Mouse (Mus musculus) forebrain, embryonic 10.5 days (tissue): Measurements from ENCODE around the gene Rngtt. TPM values are rescaled to one million over a fixed set of nuclear protein-coding genes. Genes with fewer than 3 reads are reported as not detected.
"Not testable (repeated sequence)": the region's sequence is repeated elsewhere in the genome, so short reads cannot be mapped to it uniquely, and the experiment has no call there.

Source experiments
- DNase-seq: peaks from one replicate; pipeline ENCODE4 v3.0.0-alpha.2; 2017; ENCODE audit warnings: low spot score; ENCODE audit errors: extremely low spot score
- H3K27ac ChIP-seq: fragments of 300-500 bp; sonication (generic); 2 replicates; pipeline ENCODE4 v1.5.1; 2016; ENCODE audit warnings: mild to moderate bottlenecking
- H3K27me3 ChIP-seq: fragments of 300-500 bp; sonication (generic); 2 replicates; pipeline ENCODE4 v1.6.1; 2016; ENCODE audit warnings: mild to moderate bottlenecking; ENCODE audit not compliant: poor library complexity, severe bottlenecking
- H3K36me3 ChIP-seq: fragments of 300-500 bp; sonication (generic); replicated peaks from 2 replicates; pipeline ENCODE4 v1.6.1; 2016; ENCODE audit warnings: mild to moderate bottlenecking, moderate library complexity
- H3K4me1 ChIP-seq: fragments of 300-500 bp; sonication (generic); 2 replicates; pipeline ENCODE4 v1.6.1; 2016
- H3K4me3 ChIP-seq: fragments of 300-500 bp; sonication (generic); 2 replicates; pipeline ENCODE4 v1.5.1; 2016; ENCODE audit warnings: mild to moderate bottlenecking, moderate library complexity
- H3K9me3 ChIP-seq: fragments of 300-500 bp; sonication (generic); 2 replicates; pipeline ENCODE4 v1.6.1; 2016; ENCODE audit warnings: mild to moderate bottlenecking, moderate library complexity
- WGBS: fragments of 180-500 bp; shearing (Covaris S2); methylation state at CpG from one replicate; pipeline ENCODE4 v1.1.7; 2016; 5-methylcytosine and 5-hydroxymethylcytosine counted together
- polyA plus RNA-seq: library from polyadenylated mRNA; unstranded; fragments of >200 nt; fragmentation: Nextera tagmentation; extraction: Ambion mirVana; gene quantifications from 2 replicates; pipeline ENCODE4 v1.2.1, GENCODE M21; 2016

Rngtt gene
- polyA plus RNA-seq, 1 experiment from 2014 or later = 33.2 TPM

- no peak overlapping the region for H3K27ac ChIP-seq
- 83% methylated on average over 4 of the region's 4 CpGs for WGBS
- no peaks in the 10 kb centered on the region for H3K4me1 ChIP-seq
- no peak overlapping the region for H3K4me3 ChIP-seq
- no peaks in the 10 kb centered on the region for H3K27me3 ChIP-seq
- no peaks in the 10 kb centered on the region for H3K36me3 ChIP-seq
- no peaks in the 10 kb centered on the region for H3K9me3 ChIP-seq
- no peak for DNase-seq
Observed at GRCm38 (mm10) chr4:33414781-33415180, 104.7 kb downstream of the Rngtt start.

GRCm38 (mm10) chr4:33417391-33417790 lies 107.3 kb downstream of the Rngtt start:
- Histone ChIP-seq H3K27ac (no peak overlapping the region), H3K27me3 (no peaks in the 10 kb centered on the region), H3K4me3 (no peak overlapping the region), H3K4me1 (no peaks in the 10 kb centered on the region), H3K36me3 (no peaks in the 10 kb centered on the region), H3K9me3 (no peaks in the 10 kb centered on the region)
- 86% methylated on average over 4 of the region's 4 CpGs for WGBS
- no peak for DNase-seq

- Histone ChIP-seq H3K27me3 (no peaks in the 10 kb centered on the region), H3K4me3 (no peak overlapping the region), H3K4me1 (no peaks in the 10 kb centered on the region), H3K27ac (no peak overlapping the region), H3K9me3 (no peaks in the 10 kb centered on the region), H3K36me3 (peaks cover 12% of the 10 kb centered on the region; the same call in 1 of the 2 replicates)
- DNase-seq = no peak
- WGBS = 96% methylated on average over 1 of the region's 1 CpGs
Observed at GRCm38 (mm10) chr4:33419644-33420043, 109.5 kb downstream of the Rngtt start.

GRCm38 (mm10) chr4:33428856-33429255 lies 118.7 kb downstream of the Rngtt start:
- no peak overlapping the region for H3K27ac ChIP-seq
- H3K4me1 ChIP-seq = peaks cover 6% of the 10 kb centered on the region
- H3K4me3 ChIP-seq = no peak overlapping the region
- 48% methylated on average over 4 of the region's 4 CpGs for WGBS
- no peak for DNase-seq
- no peaks in the 10 kb centered on the region for H3K9me3 ChIP-seq
- no peaks in the 10 kb centered on the region for H3K27me3 ChIP-seq
- peaks cover 4% of the 10 kb centered on the region; the same call in 1 of the 2 replicates for H3K36me3 ChIP-seq

- Histone ChIP-seq H3K4me1 (no peaks in the 10 kb centered on the region), H3K36me3 (no peaks in the 10 kb centered on the region; the same call in 1 of the 2 replicates), H3K4me3 (no peak overlapping the region), H3K9me3 (no peaks in the 10 kb centered on the region), H3K27ac (no peak overlapping the region), H3K27me3 (no peaks in the 10 kb centered on the region)
- WGBS = 93% methylated on average over 6 of the region's 6 CpGs
- DNase-seq = no peak
Observed at GRCm38 (mm10) chr4:33441864-33442263, 131.8 kb downstream of the Rngtt start.

- WGBS = 94% methylated on average over 3 of the region's 3 CpGs
- no peaks in the 10 kb centered on the region for H3K27me3 ChIP-seq
- H3K4me1 ChIP-seq = peaks cover 5% of the 10 kb centered on the region; the same call in 1 of the 2 replicates
- no peak overlapping the region for H3K4me3 ChIP-seq
- no peaks in the 10 kb centered on the region for H3K9me3 ChIP-seq
- no peak overlapping the region for H3K27ac ChIP-seq
- H3K36me3 ChIP-seq = peaks cover under 1% of the 10 kb centered on the region; the same call in 1 of the 2 replicates
- DNase-seq = no peak
Observed at GRCm38 (mm10) chr4:33446265-33446664, 136.2 kb downstream of the Rngtt start.

- no peaks in the 10 kb centered on the region for H3K27me3 ChIP-seq
- H3K4me3 ChIP-seq = no peak overlapping the region
- DNase-seq = no peak
- no peaks in the 10 kb centered on the region for H3K9me3 ChIP-seq
- peaks cover 3% of the 10 kb centered on the region; the same call in 1 of the 2 replicates for H3K36me3 ChIP-seq
- peaks cover 5% of the 10 kb centered on the region; the same call in 1 of the 2 replicates for H3K4me1 ChIP-seq
- 90% methylated on average over 3 of the region's 3 CpGs for WGBS
- H3K27ac ChIP-seq = no peak overlapping the region
Observed at GRCm38 (mm10) chr4:33446881-33447280, 136.8 kb downstream of the Rngtt start.

GRCm38 (mm10) chr4:33450356-33450755 lies 140.2 kb downstream of the Rngtt start:
- not testable (repeated sequence) for H3K4me3 ChIP-seq, H3K27me3 ChIP-seq, DNase-seq, H3K9me3 ChIP-seq, H3K36me3 ChIP-seq, H3K27ac ChIP-seq, H3K4me1 ChIP-seq
- 92% methylated on average over 8 of the region's 8 CpGs for WGBS

- H3K4me3 ChIP-seq = no peak overlapping the region
- H3K36me3 ChIP-seq = peaks cover 27% of the 10 kb centered on the region
- WGBS = 85% methylated on average over 3 of the region's 3 CpGs
- H3K27me3 ChIP-seq = no peaks in the 10 kb centered on the region
- no peak overlapping the region for H3K27ac ChIP-seq
- no peak for DNase-seq
- no peaks in the 10 kb centered on the region for H3K4me1 ChIP-seq
- no peaks in the 10 kb centered on the region for H3K9me3 ChIP-seq
Observed at GRCm38 (mm10) chr4:33459851-33460250, 149.7 kb downstream of the Rngtt start.

- H3K4me3 ChIP-seq = no peak overlapping the region
- no peaks in the 10 kb centered on the region for H3K9me3 ChIP-seq
- H3K4me1 ChIP-seq = no peaks in the 10 kb centered on the region
- H3K27ac ChIP-seq = no peak overlapping the region
- 89% methylated on average over 1 of the region's 1 CpGs for WGBS
- no peaks in the 10 kb centered on the region for H3K27me3 ChIP-seq
- H3K36me3 ChIP-seq = peaks cover 13% of the 10 kb centered on the region
- no peak for DNase-seq
Observed at GRCm38 (mm10) chr4:33464432-33464831, 154.3 kb downstream of the Rngtt start.

GRCm38 (mm10) chr4:33465871-33466270 lies 155.8 kb downstream of the Rngtt start:
- Histone ChIP-seq H3K36me3 (peaks cover 13% of the 10 kb centered on the region), H3K27ac (no peak overlapping the region), H3K27me3 (no peaks in the 10 kb centered on the region), H3K9me3 (no peaks in the 10 kb centered on the region), H3K4me3 (no peak overlapping the region), H3K4me1 (no peaks in the 10 kb centered on the region)
- 87% methylated on average over 3 of the region's 3 CpGs for WGBS
- DNase-seq = no peak

- WGBS = 85% methylated on average over 2 of the region's 2 CpGs
- Histone ChIP-seq H3K27ac (no peak overlapping the region), H3K27me3 (no peaks in the 10 kb centered on the region), H3K4me3 (no peak overlapping the region), H3K36me3 (peaks cover 12% of the 10 kb centered on the region), H3K4me1 (no peaks in the 10 kb centered on the region), H3K9me3 (no peaks in the 10 kb centered on the region)
- no peak for DNase-seq
Observed at GRCm38 (mm10) chr4:33466970-33467399, 156.9 kb downstream of the Rngtt start.

GRCm38 (mm10) chr4:33467627-33468026 lies 157.5 kb downstream of the Rngtt start:
- no peak for DNase-seq
- H3K4me3 ChIP-seq = no peak overlapping the region
- no peaks in the 10 kb centered on the region for H3K9me3 ChIP-seq
- H3K4me1 ChIP-seq = no peaks in the 10 kb centered on the region
- H3K27me3 ChIP-seq = no peaks in the 10 kb centered on the region
- peaks cover 6% of the 10 kb centered on the region; the same call in 1 of the 2 replicates for H3K36me3 ChIP-seq
- WGBS = 86% methylated on average over 1 of the region's 1 CpGs
- H3K27ac ChIP-seq = no peak overlapping the region

- Histone ChIP-seq H3K27ac (no peak overlapping the region), H3K4me3 (no peak overlapping the region), H3K36me3 (peaks cover 6% of the 10 kb centered on the region; the same call in 1 of the 2 replicates), H3K27me3 (no peaks in the 10 kb centered on the region), H3K4me1 (no peaks in the 10 kb centered on the region), H3K9me3 (no peaks in the 10 kb centered on the region)
- no peak for DNase-seq
- 94% methylated on average over 3 of the region's 3 CpGs for WGBS
Observed at GRCm38 (mm10) chr4:33468151-33468550, 158.0 kb downstream of the Rngtt start.
